Mouse (Mus musculus) stomach, embryonic 16.5 days (tissue): Measurements from ENCODE around the gene Fbxl17. TPM values are rescaled to one million over a fixed set of nuclear protein-coding genes. Genes with fewer than 3 reads are reported as not detected.

ENCODE experiments used
- ATAC-seq: fragments of 200-750 bp; cut with Nextera tagmentation; 2 replicates; pipeline ENCODE4 v1.8.0; 2017; ENCODE audit warnings: moderate number of reproducible peaks, moderate TSS enrichment; ENCODE audit not compliant: insufficient read depth, low FRiP score
- H3K27ac ChIP-seq: fragments of 300-500 bp; sonication (generic); 2 replicates; pipeline ENCODE4 v1.5.1; 2014; ENCODE audit warnings: low read length
- H3K27me3 ChIP-seq: fragments of 300-500 bp; sonication (generic); 2 replicates; pipeline ENCODE4 v1.6.1; 2014; ENCODE audit warnings: low read length, control low read depth, mixed read lengths; ENCODE audit not compliant: control insufficient read depth, insufficient read depth
- H3K36me3 ChIP-seq: fragments of 300-500 bp; sonication (generic); 2 replicates; pipeline ENCODE4 v1.6.1; 2014; ENCODE audit warnings: low read length; ENCODE audit not compliant: control insufficient read depth, insufficient read depth
- H3K4me1 ChIP-seq: fragments of 300-500 bp; sonication (generic); 2 replicates; pipeline ENCODE4 v1.6.1; 2014; ENCODE audit warnings: low read length, control low read depth, mixed read lengths; ENCODE audit not compliant: control insufficient read depth, insufficient read depth
- H3K4me2 ChIP-seq: fragments of 300-500 bp; sonication (generic); 2 replicates; pipeline ENCODE4 v1.6.1; 2014; ENCODE audit warnings: low read depth, low read length, mixed read lengths
- H3K4me3 ChIP-seq: fragments of 300-500 bp; sonication (generic); replicated peaks from 2 replicates; pipeline ENCODE4 v1.5.1; 2014; ENCODE audit warnings: mild to moderate bottlenecking, low read length
- H3K9ac ChIP-seq: fragments of 300-500 bp; sonication (generic); 2 replicates; pipeline ENCODE4 v1.6.1; 2014; ENCODE audit warnings: low read length
- H3K9me3 ChIP-seq: fragments of 300-500 bp; sonication (generic); replicated peaks from 2 replicates; pipeline ENCODE4 v1.6.1; 2016; ENCODE audit warnings: low read length, control low read depth; ENCODE audit not compliant: control insufficient read depth
- WGBS: fragments of 180-500 bp; shearing (Covaris S2); extraction: QIAGEN DNeasy Blood & Tissue Kit; methylation state at CpG from one replicate; pipeline ENCODE4 v1.1.7; 2014; 5-methylcytosine and 5-hydroxymethylcytosine counted together
- polyA plus RNA-seq: library from polyadenylated mRNA; unstranded; fragments of >200 nt; fragmentation: Nextera tagmentation; extraction: Ambion mirVana; gene quantifications from 2 replicates; pipeline ENCODE4 v1.2.1, GENCODE M21; 2015

The Fbxl17 gene
- polyA plus RNA-seq, 1 experiment from 2014 or later: 4.7 TPM

GRCm38 (mm10) chr17:63317518-63317917 is 182.3 kb downstream of the Fbxl17 start:
- 0 out of 2 replicates have a peak, but pooled peaks cover 5% of the 10 kb centered on the region for H3K4me1 ChIP-seq
- no peaks in the 10 kb centered on the region for H3K27me3 ChIP-seq
- WGBS: 35% methylated on average over 7 of the region's 7 CpGs
- H3K9ac ChIP-seq: no peak overlapping the region
- H3K36me3 ChIP-seq: no peaks in the 10 kb centered on the region
- no peak overlapping the region for H3K4me2 ChIP-seq
- no peak overlapping the region for H3K4me3 ChIP-seq
- H3K9me3 ChIP-seq: no peaks in the 10 kb centered on the region
- ATAC-seq: no peak
- H3K27ac ChIP-seq: no peak overlapping the region

GRCm38 (mm10) chr17:63315646-63316480 is 184.0 kb downstream of the Fbxl17 start:
- Histone ChIP-seq H3K4me1 (no peaks in the 10 kb centered on the region), H3K36me3 (no peaks in the 10 kb centered on the region), H3K9ac (no peak overlapping the region), H3K4me3 (no peak overlapping the region), H3K4me2 (no peak overlapping the region), H3K27me3 (no peaks in the 10 kb centered on the region), H3K27ac (no peak overlapping the region), H3K9me3 (no peaks in the 10 kb centered on the region)
- WGBS: 73% methylated on average over 12 of the region's 12 CpGs
- no peak for ATAC-seq

GRCm38 (mm10) chr17:63312804-63313203 is 187.0 kb downstream of the Fbxl17 start:
- Histone ChIP-seq H3K9me3 (no peaks in the 10 kb centered on the region), H3K9ac (no peak overlapping the region), H3K36me3 (no peaks in the 10 kb centered on the region), H3K27me3 (no peaks in the 10 kb centered on the region), H3K4me3 (no peak overlapping the region), H3K27ac (no peak overlapping the region), H3K4me1 (no peaks in the 10 kb centered on the region), H3K4me2 (no peak overlapping the region)
- 90% methylated on average over 3 of the region's 3 CpGs for WGBS
- no peak for ATAC-seq

GRCm38 (mm10) chr17:63312330-63312729 is 187.5 kb downstream of the Fbxl17 start:
- H3K4me3 ChIP-seq: no peak overlapping the region
- H3K4me1 ChIP-seq: no peaks in the 10 kb centered on the region
- no peak overlapping the region for H3K4me2 ChIP-seq
- no peaks in the 10 kb centered on the region for H3K36me3 ChIP-seq
- H3K27ac ChIP-seq: no peak overlapping the region
- H3K9ac ChIP-seq: no peak overlapping the region
- no peaks in the 10 kb centered on the region for H3K9me3 ChIP-seq
- H3K27me3 ChIP-seq: no peaks in the 10 kb centered on the region
- 79% methylated on average over 10 of the region's 10 CpGs for WGBS
- ATAC-seq: peak; percentile 74

GRCm38 (mm10) chr17:63311613-63312012 is 188.2 kb downstream of the Fbxl17 start:
- Histone ChIP-seq H3K4me3 (no peak overlapping the region), H3K9ac (no peak overlapping the region), H3K4me1 (no peaks in the 10 kb centered on the region), H3K27me3 (no peaks in the 10 kb centered on the region), H3K36me3 (no peaks in the 10 kb centered on the region), H3K4me2 (no peak overlapping the region), H3K9me3 (no peaks in the 10 kb centered on the region), H3K27ac (no peak overlapping the region)
- no peak for ATAC-seq
- 75% methylated on average over 3 of the region's 3 CpGs for WGBS

- Histone ChIP-seq H3K4me1 (no peaks in the 10 kb centered on the region), H3K4me2 (no peak overlapping the region), H3K27ac (no peak overlapping the region), H3K36me3 (no peaks in the 10 kb centered on the region), H3K4me3 (no peak overlapping the region), H3K9me3 (no peaks in the 10 kb centered on the region), H3K9ac (no peak overlapping the region), H3K27me3 (no peaks in the 10 kb centered on the region)
- ATAC-seq: no peak
- WGBS: 72% methylated on average over 3 of the region's 3 CpGs
These were observed 189.8 kb downstream of the Fbxl17 start for GRCm38 (mm10) chr17:63310021-63310420.

GRCm38 (mm10) chr17:63303862-63304261 is 196.0 kb downstream of the Fbxl17 start:
- Histone ChIP-seq H3K9me3 (no peaks in the 10 kb centered on the region), H3K27ac (no peak overlapping the region), H3K9ac (no peak overlapping the region), H3K4me3 (no peak overlapping the region), H3K36me3 (no peaks in the 10 kb centered on the region), H3K27me3 (no peaks in the 10 kb centered on the region), H3K4me1 (peaks cover 6% of the 10 kb centered on the region), H3K4me2 (no peak overlapping the region)
- 53% methylated on average over 4 of the region's 4 CpGs for WGBS
- ATAC-seq: no peak

- 79% methylated on average over 12 of the region's 12 CpGs for WGBS
- ATAC-seq: no peak
- H3K27me3 ChIP-seq: no peaks in the 10 kb centered on the region
- H3K4me2 ChIP-seq: no peak overlapping the region
- no peak overlapping the region for H3K4me3 ChIP-seq
- H3K4me1 ChIP-seq: peaks cover 6% of the 10 kb centered on the region
- H3K9ac ChIP-seq: no peak overlapping the region
- no peaks in the 10 kb centered on the region for H3K36me3 ChIP-seq
- no peak overlapping the region for H3K27ac ChIP-seq
- no peaks in the 10 kb centered on the region for H3K9me3 ChIP-seq
These were observed 197.9 kb downstream of the Fbxl17 start for GRCm38 (mm10) chr17:63301822-63302393.

GRCm38 (mm10) chr17:63295471-63295870 is 204.3 kb downstream of the Fbxl17 start:
- H3K4me2 ChIP-seq: no peak overlapping the region
- no peaks in the 10 kb centered on the region for H3K27me3 ChIP-seq
- H3K36me3 ChIP-seq: no peaks in the 10 kb centered on the region
- no peaks in the 10 kb centered on the region for H3K9me3 ChIP-seq
- ATAC-seq: no peak
- no peak overlapping the region for H3K9ac ChIP-seq
- H3K4me1 ChIP-seq: no peaks in the 10 kb centered on the region
- WGBS: 33% methylated on average over 2 of the region's 2 CpGs
- H3K4me3 ChIP-seq: no peak overlapping the region
- H3K27ac ChIP-seq: no peak overlapping the region
